Mouse (Mus musculus): ENCODE measurements at regions not wholly inside any gene's neighbourhood (a gene's known extent, or its start where the extent isn't known, plus 50 kb on each side); places are given as distances from the start of the nearest gene placed in this dataset.

GRCm38 (mm10) chr8:92152478-92152877 lies 204.9 kb upstream of the Irx5 start:
- no peak for ATAC-seq (ENCODE audit: low FRiP score)
- no peak overlapping the region for H3K4me2 ChIP-seq
- H3K36me3 ChIP-seq (replicated peaks), result no peaks in the 10 kb centered on the region
- H3K27ac ChIP-seq, result no peak overlapping the region
- peaks cover 84% of the 10 kb centered on the region for H3K27me3 ChIP-seq
- H3K9me3 ChIP-seq, result no peaks in the 10 kb centered on the region
- 79% methylated on average over 5 of the region's 5 CpGs for WGBS
- H3K4me1 ChIP-seq, result no peaks in the 10 kb centered on the region
- H3K4me3 ChIP-seq (replicated peaks), result no peak overlapping the region
- H3K9ac ChIP-seq, result no peak overlapping the region

GRCm38 (mm10) chr8:92147672-92148071 lies 209.8 kb upstream of the Irx5 start:
- 93% methylated on average over 3 of the region's 3 CpGs for WGBS
- ATAC-seq (ENCODE audit: low FRiP score), result no peak

GRCm38 (mm10) chr8:92137091-92137882 lies 220.1 kb upstream of the Irx5 start:
- no peak overlapping the region for H3K4me3 ChIP-seq (replicated peaks)
- H3K4me1 ChIP-seq, result peaks cover 51% of the 10 kb centered on the region
- H3K9ac ChIP-seq, result no peak overlapping the region
- H3K9me3 ChIP-seq, result no peaks in the 10 kb centered on the region
- H3K27me3 ChIP-seq, result peaks cover 84% of the 10 kb centered on the region
- peak; percentile 42; the same call in 1 of the 2 replicates for ATAC-seq (ENCODE audit: low FRiP score)
- WGBS, result 9% methylated on average over 17 of the region's 17 CpGs
- no peak overlapping the region for H3K27ac ChIP-seq
- H3K36me3 ChIP-seq (replicated peaks), result no peaks in the 10 kb centered on the region
- H3K4me2 ChIP-seq, result peak overlapping the region; percentile 19; the same call in 1 of the 2 replicates

More at GRCm38 (mm10) chr8:92147672-92148071, 209.8 kb upstream of the Irx5 start:
- H3K4me3 ChIP-seq (replicated peaks), result no peak overlapping the region
- H3K27me3 ChIP-seq, result peaks cover 73% of the 10 kb centered on the region
- H3K9me3 ChIP-seq, result 0 out of 2 replicates have a peak, but pooled peaks cover 9% of the 10 kb centered on the region
- H3K4me1 ChIP-seq, result no peaks in the 10 kb centered on the region
- H3K4me2 ChIP-seq, result no peak overlapping the region
- no peak overlapping the region for H3K9ac ChIP-seq
- H3K27ac ChIP-seq, result no peak overlapping the region
- H3K36me3 ChIP-seq (replicated peaks), result no peaks in the 10 kb centered on the region

- Histone ChIP-seq H3K4me3 (replicated peaks) (no peak overlapping the region), H3K27me3 (peaks cover 84% of the 10 kb centered on the region), H3K9ac (no peak overlapping the region), H3K27ac (no peak overlapping the region), H3K36me3 (replicated peaks) (no peaks in the 10 kb centered on the region), H3K4me2 (peak overlapping the region; percentile 19; the same call in 1 of the 2 replicates), H3K9me3 (no peaks in the 10 kb centered on the region), H3K4me1 (peaks cover 51% of the 10 kb centered on the region)
- 5% methylated on average over 13 of the region's 13 CpGs for WGBS
- no peak; the same call in 1 of the 2 replicates for ATAC-seq (ENCODE audit: low FRiP score)
These were observed 221.0 kb upstream of the Irx5 start for GRCm38 (mm10) chr8:92136413-92136812.

GRCm38 (mm10) chr8:92134434-92134833 lies 223.0 kb upstream of the Irx5 start:
- whole genome bisulfite sequencing, result 1% methylated on average over 5 of the region's 5 CpGs
- peak; percentile 72 for ATAC-seq (ENCODE audit: low FRiP score)
- peak overlapping the region; percentile 45; the same call in 1 of the 2 replicates for H3K4me2 ChIP-seq
- no peaks in the 10 kb centered on the region for H3K9me3 ChIP-seq
- peak overlapping the region; percentile 77; the same call in 1 of the 2 replicates for H3K27ac ChIP-seq
- no peaks in the 10 kb centered on the region for H3K36me3 ChIP-seq (replicated peaks)
- H3K4me3 ChIP-seq (replicated peaks), result no peak overlapping the region
- H3K27me3 ChIP-seq, result peaks cover 83% of the 10 kb centered on the region
- H3K4me1 ChIP-seq, result peaks cover 54% of the 10 kb centered on the region
- no peak overlapping the region for H3K9ac ChIP-seq

GRCm38 (mm10) chr8:92133484-92134406 lies 223.7 kb upstream of the Irx5 start:
- peaks cover 54% of the 10 kb centered on the region for H3K4me1 ChIP-seq
- H3K4me3 ChIP-seq (replicated peaks), result 0 out of 2 replicates have a peak overlapping the region, but pooled peaks have one; percentile 3
- peak overlapping the region; percentile 45 for H3K4me2 ChIP-seq
- peak; percentile 87 for ATAC-seq (ENCODE audit: low FRiP score)
- peak overlapping the region; percentile 77 for H3K27ac ChIP-seq
- no peaks in the 10 kb centered on the region for H3K9me3 ChIP-seq
- no peaks in the 10 kb centered on the region for H3K36me3 ChIP-seq (replicated peaks)
- no peak overlapping the region; the same call in 1 of the 2 replicates for H3K9ac ChIP-seq
- H3K27me3 ChIP-seq, result peaks cover 84% of the 10 kb centered on the region
- 2% methylated on average over 24 of the region's 24 CpGs for WGBS

GRCm38 (mm10) chr8:92132949-92133348 lies 224.5 kb upstream of the Irx5 start:
- Histone ChIP-seq H3K4me3 (replicated peaks) (no peak overlapping the region), H3K4me1 (peaks cover 54% of the 10 kb centered on the region), H3K9ac (no peak overlapping the region), H3K4me2 (no peak overlapping the region), H3K36me3 (replicated peaks) (no peaks in the 10 kb centered on the region), H3K27ac (peak overlapping the region; percentile 77; the same call in 1 of the 2 replicates), H3K27me3 (peaks cover 84% of the 10 kb centered on the region), H3K9me3 (no peaks in the 10 kb centered on the region)
- no peak for ATAC-seq (ENCODE audit: low FRiP score)
- WGBS, result 17% methylated on average over 4 of the region's 4 CpGs

GRCm38 (mm10) chr8:92132526-92132925 lies 224.9 kb upstream of the Irx5 start:
- 66% methylated on average over 5 of the region's 5 CpGs for WGBS
- Histone ChIP-seq H3K9me3 (no peaks in the 10 kb centered on the region), H3K4me1 (peaks cover 51% of the 10 kb centered on the region), H3K27ac (no peak overlapping the region), H3K27me3 (peaks cover 82% of the 10 kb centered on the region), H3K9ac (no peak overlapping the region), H3K4me2 (no peak overlapping the region), H3K4me3 (replicated peaks) (no peak overlapping the region), H3K36me3 (replicated peaks) (no peaks in the 10 kb centered on the region)
- no peak for ATAC-seq (ENCODE audit: low FRiP score)

- H3K4me1 ChIP-seq, result peaks cover 28% of the 10 kb centered on the region
- no peak overlapping the region for H3K27ac ChIP-seq
- H3K4me3 ChIP-seq (replicated peaks), result no peak overlapping the region
- H3K4me2 ChIP-seq, result no peak overlapping the region
- ATAC-seq (ENCODE audit: low FRiP score), result no peak
- 49% methylated on average over 8 of the region's 8 CpGs for WGBS
- no peaks in the 10 kb centered on the region for H3K9me3 ChIP-seq
- peaks cover 82% of the 10 kb centered on the region for H3K27me3 ChIP-seq
- no peaks in the 10 kb centered on the region for H3K36me3 ChIP-seq (replicated peaks)
- H3K9ac ChIP-seq, result no peak overlapping the region
These were observed 227.3 kb upstream of the Irx5 start for GRCm38 (mm10) chr8:92130025-92130557.

- no peaks in the 10 kb centered on the region for H3K36me3 ChIP-seq (replicated peaks)
- no peak overlapping the region for H3K9ac ChIP-seq
- peaks cover 82% of the 10 kb centered on the region for H3K27me3 ChIP-seq
- no peak for ATAC-seq (ENCODE audit: low FRiP score)
- peaks cover 21% of the 10 kb centered on the region for H3K4me1 ChIP-seq
- no peak overlapping the region for H3K27ac ChIP-seq
- WGBS, result 60% methylated on average over 6 of the region's 6 CpGs
- no peaks in the 10 kb centered on the region for H3K9me3 ChIP-seq
- H3K4me2 ChIP-seq, result no peak overlapping the region
- H3K4me3 ChIP-seq (replicated peaks), result no peak overlapping the region
These were observed 228.0 kb upstream of the Irx5 start for GRCm38 (mm10) chr8:92129241-92130015.

- Histone ChIP-seq H3K27ac (no peak overlapping the region), H3K4me1 (peaks cover 3% of the 10 kb centered on the region; the same call in 1 of the 2 replicates), H3K4me2 (no peak overlapping the region), H3K9me3 (no peaks in the 10 kb centered on the region), H3K27me3 (peaks cover 88% of the 10 kb centered on the region), H3K9ac (no peak overlapping the region), H3K4me3 (replicated peaks) (no peak overlapping the region), H3K36me3 (replicated peaks) (no peaks in the 10 kb centered on the region)
- WGBS, result 72% methylated on average over 3 of the region's 3 CpGs
- no peak for ATAC-seq (ENCODE audit: low FRiP score)
These were observed 231.8 kb upstream of the Irx5 start for GRCm38 (mm10) chr8:92125631-92126030.
